Mouse (Mus musculus) heart, adult 10 weeks (tissue): ENCODE data around the gene Fam162b. TPM values are rescaled to one million over a fixed set of nuclear protein-coding genes. Genes with fewer than 3 reads are reported as not detected.

Source experiments
- polyA plus RNA-seq: library from polyadenylated mRNA; stranded (reverse); fragments of 350-450 nt; fragmentation: Illumina TruSeq; extraction: RNeasy Lipid Tissue Mini Kit (QIAGEN cat#74804); gene quantifications from one replicate; pipeline ENCODE4 v1.2.3, GENCODE M21; 2014; ENCODE audit warnings: low read depth, low replicate concordance

Gene Fam162b
- not detected for polyA plus RNA-seq

DNA sequence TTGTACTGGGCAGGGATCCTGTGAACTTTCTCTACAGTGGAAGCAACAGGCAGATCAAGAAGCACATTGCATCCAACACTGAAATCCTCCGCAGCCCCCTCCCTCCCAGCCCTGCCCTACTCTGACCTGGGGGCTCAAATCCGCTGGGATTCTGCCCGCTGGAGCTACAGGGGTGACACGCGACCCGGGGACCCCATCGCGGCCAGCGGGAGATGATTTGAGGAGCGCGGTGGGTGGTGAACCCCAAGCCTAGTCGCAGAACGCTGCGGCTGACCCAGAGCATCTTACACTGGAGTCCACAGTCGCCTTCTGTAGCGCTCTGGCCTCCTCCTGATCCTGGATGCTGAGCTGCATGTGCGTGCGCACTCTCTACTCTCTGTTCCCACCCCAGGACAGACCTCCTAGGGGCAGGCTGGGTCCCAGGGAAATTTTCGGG, at the start of gene Fam162b:
Gene Fam162b, minus strand, starts transcription at position 379 of the 436 bp plus-strand sequence.

DNA sequence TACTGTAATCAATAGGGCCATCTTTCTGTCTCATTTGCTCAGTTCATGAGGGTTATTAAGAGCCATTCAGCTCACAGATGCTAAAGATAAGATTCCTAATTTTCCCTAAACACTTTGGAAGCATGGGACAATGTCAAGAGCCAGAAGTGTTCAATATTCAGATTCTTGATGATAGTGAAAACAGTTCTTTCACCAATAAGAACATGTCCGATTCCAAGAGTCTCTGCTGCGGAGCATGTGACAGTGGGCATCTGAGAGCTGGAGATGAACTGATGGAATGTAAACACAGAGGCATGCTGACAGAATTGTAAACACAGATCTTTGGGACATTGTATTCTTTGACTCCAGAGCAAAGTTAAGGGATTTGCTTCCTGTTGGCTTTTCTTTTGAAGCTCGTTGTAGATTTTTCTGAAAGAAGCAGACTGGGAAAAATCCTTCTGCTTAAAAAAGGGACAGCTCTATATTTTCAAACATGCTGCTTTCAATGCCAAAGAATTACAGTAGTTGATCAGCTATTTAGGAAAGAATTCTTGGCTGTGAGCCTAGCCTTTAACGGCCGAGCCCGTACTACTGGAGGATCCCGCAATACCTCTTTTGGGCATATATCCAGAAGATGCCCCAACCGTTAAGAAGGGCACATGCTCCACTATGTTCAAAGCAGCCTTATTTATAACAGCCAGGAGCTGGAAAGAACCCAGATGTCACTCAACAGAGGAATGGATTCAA, 41.3 kb upstream of the Fam162b start, which contains the start of gene Gprc6a:
Gene Gprc6a, minus strand, starts transcription at position 51 of the 726 bp plus-strand sequence.

Other genes starting within 250 kb of the Fam162b start
- 4.0 TPM for gene Gm49339, start 109.9 kb downstream of the Fam162b start, polyA plus RNA-seq
- gene Lilr4b, start 109.9 kb downstream of the Fam162b start, polyA plus RNA-seq = 5.9 TPM
- 11.8 TPM for gene Lilrb4a, start 99.6 kb downstream of the Fam162b start, polyA plus RNA-seq
- not detected for gene Gprc6a, start 40.9 kb upstream of the Fam162b start, polyA plus RNA-seq
- gene Rfx6, start 87.2 kb upstream of the Fam162b start, polyA plus RNA-seq = not detected